Mouse (Mus musculus) v-Abl transformed pro-B cells (cell line): ENCODE data around the gene Pcdh10.

Experiments
- in situ Hi-C, 2 experiments: fragments of 400-800 bp; cut with MboI; formaldehyde crosslinking; loops; one replicate each; pipeline ENCODE4 v1.15.1; 2025; ENCODE audit not compliant: unreplicated experiment in 2 of 2

The Pcdh10 gene

GRCm38 (mm10) chr3:45378145-45378544 is at the start of gene Pcdh10:
TSS of gene Pcdh10 (plus strand) at chr3:45378398.
- in situ Hi-C loops, result no loop called here

- in situ Hi-C loops, result no loop called here
Observed at GRCm38 (mm10) chr3:45355919-45356318, 22.3 kb upstream of the Pcdh10 start.

GRCm38 (mm10) chr3:45368952-45369351 is 9.2 kb upstream of the Pcdh10 start:
- in situ Hi-C loops, result no loop called here

GRCm38 (mm10) chr3:45375761-45376500 is 2.3 kb upstream of the Pcdh10 start:
- in situ Hi-C loops, result no loop called here

GRCm38 (mm10) chr3:45376501-45377390 is 1.5 kb upstream of the Pcdh10 start:
- in situ Hi-C loops, result no loop called here

GRCm38 (mm10) chr3:45377391-45377998 is 703 bp upstream of the Pcdh10 start:
- in situ Hi-C loops, result no loop called here

GRCm38 (mm10) chr3:45379541-45379971 is 1.4 kb downstream of the Pcdh10 start:
- in situ Hi-C loops, result no loop called here

- in situ Hi-C loops, result no loop called here
Observed at GRCm38 (mm10) chr3:45379972-45380761, 2.0 kb downstream of the Pcdh10 start.

- in situ Hi-C loops, result no loop called here
Observed at GRCm38 (mm10) chr3:45380811-45381761, 2.9 kb downstream of the Pcdh10 start.

GRCm38 (mm10) chr3:45382032-45382755 is 4.0 kb downstream of the Pcdh10 start:
- in situ Hi-C loops, result no loop called here

GRCm38 (mm10) chr3:45383831-45384230 is 5.6 kb downstream of the Pcdh10 start:
- in situ Hi-C loops, result no loop called here

GRCm38 (mm10) chr3:45385028-45385427 is 6.8 kb downstream of the Pcdh10 start:
- in situ Hi-C loops, result no loop called here

- in situ Hi-C loops, result no loop called here
Observed at GRCm38 (mm10) chr3:45385451-45385850, 7.3 kb downstream of the Pcdh10 start.

- in situ Hi-C loops, result no loop called here
Observed at GRCm38 (mm10) chr3:45386512-45386911, 8.3 kb downstream of the Pcdh10 start.

- in situ Hi-C loops, result no loop called here
Observed at GRCm38 (mm10) chr3:45397101-45397500, 18.9 kb downstream of the Pcdh10 start.

GRCm38 (mm10) chr3:45403239-45403638 is 25.0 kb downstream of the Pcdh10 start:
- in situ Hi-C loops, result no loop called here

- in situ Hi-C loops, result no loop called here
Observed at GRCm38 (mm10) chr3:45431691-45432090, 53.5 kb downstream of the Pcdh10 start.

GRCm38 (mm10) chr3:45432172-45432765 is 54.1 kb downstream of the Pcdh10 start:
- in situ Hi-C loops, result no loop called here
